Mouse (Mus musculus) spleen, postnatal 4 days (tissue): ENCODE results near the gene Itk.
A peak's percentile ranks its signal among the peaks of the same experiment; 100 is the strongest.

Experiments
- DNase-seq, 2 experiments: peaks; one replicate each; pipeline ENCODE4 v3.0.0; 2022; ENCODE audit warnings: low spot score in 2 of 2

Itk gene

DNA sequence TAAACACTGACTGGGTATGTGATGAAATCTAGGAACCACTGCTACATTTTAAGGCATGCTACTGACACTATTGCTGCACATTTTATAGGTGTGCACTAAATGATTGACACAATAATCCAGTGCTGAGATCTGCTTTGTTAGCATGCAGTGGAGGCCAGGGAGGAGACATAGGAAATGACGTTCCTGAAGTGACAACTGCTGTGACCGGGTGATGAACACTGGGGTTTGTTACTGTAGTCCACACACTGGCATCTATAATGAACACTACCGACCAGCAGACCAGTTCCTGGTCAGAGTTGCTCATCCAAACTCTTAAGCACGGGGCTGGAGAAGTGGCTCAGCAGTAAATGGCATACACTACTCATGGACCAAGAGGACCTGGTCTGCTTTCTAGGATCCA, 4.1 kb upstream of the Itk start:
- no peak for DNase-seq

DNA sequence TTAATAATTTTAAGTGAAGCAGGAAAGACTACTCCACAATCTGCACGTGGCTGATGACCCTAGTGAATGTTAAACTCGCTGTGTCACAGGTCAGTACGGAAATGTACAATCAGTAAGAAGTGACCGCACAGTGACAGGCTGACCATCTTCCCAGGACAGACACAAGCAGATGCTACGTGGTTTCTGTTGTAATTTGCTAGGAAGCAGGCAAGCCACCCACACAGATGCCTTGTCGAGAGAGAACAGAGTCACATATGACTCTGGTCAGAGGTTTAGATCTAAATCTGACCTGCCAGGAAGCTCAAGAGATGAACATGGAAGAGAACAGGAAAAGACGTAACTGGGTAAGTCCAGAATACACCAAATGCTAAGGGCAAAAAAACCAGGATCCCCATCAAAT, 3.6 kb upstream of the Itk start:
- no peak for DNase-seq

DNA sequence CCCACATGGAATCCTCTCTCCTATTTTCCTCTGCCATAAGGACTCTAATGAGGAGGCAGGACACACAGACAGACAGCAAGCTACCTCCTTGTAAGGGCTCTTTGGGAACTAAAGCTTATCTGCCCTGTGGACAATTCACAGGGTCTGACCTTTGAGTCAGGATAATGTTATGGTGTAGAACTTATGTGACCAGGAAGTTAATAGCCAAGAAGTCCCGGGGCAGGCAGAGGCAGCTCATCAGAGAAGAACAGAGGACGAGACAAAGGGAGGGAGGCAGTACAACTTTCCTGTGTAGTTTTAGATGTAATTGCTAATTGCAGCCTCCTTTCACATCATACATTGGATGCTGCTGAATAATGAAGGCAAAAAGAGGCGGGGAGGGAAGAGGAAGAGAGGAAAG, 1.3 kb upstream of the Itk start:
- no peak for DNase-seq

DNA sequence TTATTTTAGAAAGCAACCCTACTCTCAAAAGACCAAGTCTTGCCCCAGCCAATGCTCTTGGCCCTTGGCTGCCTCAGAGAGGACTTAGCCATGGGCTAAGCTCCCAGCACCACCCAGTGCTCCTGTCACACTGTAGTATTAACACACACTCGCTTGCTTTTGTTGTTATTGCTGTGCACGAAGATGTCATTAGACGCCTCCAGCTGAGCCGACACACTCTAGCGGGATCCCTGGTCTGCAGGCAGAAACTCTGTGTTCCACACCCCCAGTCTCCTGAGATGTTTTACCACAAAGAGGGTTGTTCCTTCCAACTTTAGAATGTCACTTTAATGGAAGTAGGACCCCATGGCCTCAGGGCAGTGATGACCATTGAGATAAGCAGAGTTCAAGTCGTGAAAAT, 877 bp downstream of the Itk start:
- no peak for DNase-seq

DNA sequence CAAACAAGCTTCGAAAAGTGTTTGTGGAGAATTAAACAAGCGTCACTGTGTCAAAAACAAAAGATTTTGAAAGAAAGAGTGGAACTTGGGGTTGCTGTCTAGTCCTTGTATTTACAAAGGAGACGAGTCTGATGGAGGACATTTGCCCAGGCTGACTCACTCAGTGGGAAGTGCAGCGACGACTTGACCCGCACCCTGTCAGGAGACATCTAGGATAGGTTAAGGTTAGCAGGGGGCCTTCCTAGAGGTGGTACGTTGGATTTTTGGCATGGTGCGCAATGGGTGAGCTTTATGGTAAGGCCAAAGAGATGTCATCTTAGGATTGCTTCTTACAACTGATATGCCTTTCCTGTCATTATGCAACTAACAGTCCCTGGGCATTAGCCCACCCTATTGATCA, 2.3 kb downstream of the Itk start:
- DNase-seq = no peak

DNA sequence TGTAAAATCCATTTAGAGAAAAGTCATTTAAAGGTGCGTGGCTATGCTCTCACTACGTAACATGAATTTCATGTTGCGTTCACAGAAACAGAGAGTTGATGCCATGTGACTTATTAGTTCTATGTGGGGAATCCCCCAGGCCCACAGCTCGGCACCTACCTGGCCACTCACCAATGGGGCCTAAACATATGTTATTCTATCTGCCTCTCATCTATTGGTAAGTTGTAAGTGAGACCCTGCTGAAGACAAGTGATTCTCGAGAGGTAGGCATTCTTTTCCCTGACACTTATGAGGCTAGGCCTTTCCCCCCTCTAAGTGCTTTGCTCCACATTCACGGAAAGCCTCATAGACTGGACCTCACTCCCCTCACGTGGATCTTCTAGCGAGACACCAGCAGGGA, 2.8 kb downstream of the Itk start:
- no peak for DNase-seq

DNA sequence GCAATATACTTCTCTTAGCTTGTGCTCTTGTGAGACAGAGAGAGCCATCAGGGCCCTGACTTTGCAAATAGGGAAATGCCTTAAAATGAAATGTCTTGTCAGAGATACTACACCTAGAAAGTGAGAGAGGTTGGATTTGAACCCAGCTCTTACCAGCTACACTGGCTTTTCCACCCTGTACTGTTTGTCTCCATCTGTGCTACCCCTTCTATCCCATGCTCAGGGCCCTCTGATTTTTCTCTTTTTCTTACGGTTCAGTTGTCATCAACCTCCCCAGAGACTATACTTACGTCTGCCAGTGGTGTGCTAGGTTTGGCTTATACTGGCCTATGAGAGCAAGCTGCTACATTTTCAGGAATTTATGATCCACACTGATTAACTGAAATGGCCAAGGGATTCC, 4.4 kb downstream of the Itk start:
- no peak for DNase-seq

DNA sequence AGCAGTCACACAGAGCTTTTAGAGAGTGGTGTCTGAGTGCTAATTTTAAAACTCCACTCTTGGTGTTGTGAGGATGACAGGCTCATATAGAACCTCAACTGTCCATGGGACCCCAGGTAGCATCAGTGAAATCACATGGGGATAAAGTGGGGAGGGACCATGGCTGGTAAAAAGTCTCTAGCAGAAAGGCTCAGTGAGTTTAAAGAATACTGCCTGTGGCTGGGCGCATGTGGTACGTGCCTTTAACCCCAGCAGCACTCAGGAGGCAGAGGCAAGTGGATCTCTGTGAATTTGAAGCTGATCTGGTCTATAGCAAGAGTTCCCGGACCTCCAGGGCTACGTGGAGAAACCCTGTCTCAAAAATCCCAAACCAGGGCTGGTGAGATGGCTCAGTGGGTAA, 6.8 kb downstream of the Itk start:
- no peak for DNase-seq

DNA sequence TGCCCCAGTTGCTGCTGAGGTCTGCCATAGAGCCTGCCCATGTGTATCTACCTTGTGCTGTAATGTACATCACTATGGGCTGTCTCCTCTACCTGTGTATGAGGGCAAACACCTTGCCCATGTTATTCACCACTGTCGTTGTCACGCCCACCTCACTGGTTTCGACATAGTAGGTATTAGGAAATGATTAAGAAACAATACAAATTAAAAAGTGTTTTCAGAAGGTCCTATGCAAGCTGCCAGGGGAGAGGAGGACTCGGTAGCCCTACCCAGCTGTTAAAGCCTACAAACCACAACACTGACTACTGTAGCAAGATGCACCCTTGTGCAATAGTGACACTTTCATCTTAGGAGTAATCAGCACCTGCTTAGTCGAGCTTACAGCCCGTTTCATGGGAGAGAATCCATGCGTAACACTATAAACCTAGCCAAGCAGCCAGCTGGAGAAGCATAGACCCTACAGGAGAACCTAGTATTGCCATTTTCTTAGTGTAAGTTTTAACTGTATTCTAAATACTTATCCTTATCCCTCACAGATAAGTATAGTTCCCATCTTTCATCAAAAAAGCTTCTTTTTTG, 9.1 kb downstream of the Itk start:
- no peak for DNase-seq

DNA sequence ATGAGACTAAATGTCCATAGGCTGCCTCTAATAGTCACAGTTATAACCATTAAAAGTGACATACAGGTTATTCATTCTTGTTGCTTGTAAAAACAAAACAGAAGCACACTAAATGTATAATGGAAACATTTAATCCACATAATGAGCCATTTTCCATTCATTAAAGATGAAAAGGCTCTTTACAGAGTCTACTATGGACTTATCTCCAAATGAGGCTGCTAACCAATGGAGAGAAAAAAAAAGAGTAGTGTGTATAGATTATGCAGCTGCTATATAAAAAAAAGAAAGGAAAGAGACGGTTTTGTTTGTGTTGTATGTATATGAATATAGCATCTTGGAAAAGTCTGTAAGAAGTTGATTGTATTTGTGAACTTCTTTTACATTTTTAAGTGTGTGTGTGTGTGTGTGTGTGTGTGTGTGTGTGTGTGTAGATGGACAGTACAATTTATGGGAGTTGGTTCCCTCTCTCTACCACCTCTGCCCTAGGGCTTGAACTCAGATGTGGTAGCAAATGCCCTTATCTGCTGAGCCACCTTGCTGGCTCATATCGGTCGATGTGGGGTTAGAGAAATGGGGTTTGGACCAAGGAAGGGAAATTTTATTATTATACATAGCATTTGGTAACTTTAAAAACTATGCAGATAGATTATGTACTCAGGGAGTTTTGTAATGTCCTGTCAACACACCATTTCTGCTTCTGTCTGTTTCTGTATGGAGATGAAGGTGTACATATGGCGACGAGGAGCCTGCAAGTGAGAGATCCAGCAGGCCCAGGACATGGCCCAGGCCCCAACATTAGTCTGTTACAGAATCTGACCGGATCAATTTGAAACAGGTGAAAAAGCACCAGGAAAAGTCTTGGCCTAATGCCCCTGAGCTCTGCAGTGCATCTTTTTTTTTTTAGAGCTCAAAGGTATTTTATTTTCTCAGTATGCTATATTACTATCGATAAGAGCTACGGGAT, 11.2 kb downstream of the Itk start:
- DNase-seq = peak in 1 of 2 experiments; percentile 31

DNA sequence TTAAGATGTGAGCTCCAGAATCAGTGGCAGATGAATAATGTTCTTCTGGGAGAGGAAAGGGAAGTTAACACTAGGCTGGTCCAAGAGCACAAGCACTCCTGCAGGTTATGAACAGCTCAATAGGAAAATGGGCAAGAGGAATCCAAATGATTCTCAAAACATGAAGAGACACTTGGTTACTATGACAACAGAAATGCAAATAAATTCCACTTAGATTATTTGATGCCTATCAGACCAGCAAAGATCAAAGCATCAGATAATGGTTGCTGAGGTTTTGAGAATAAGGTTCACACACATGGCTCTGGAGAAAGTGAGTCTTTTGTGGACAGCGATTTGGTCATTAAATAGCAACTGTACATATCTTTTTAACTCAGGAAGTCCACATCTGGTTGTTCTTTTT, 12.0 kb downstream of the Itk start:
- no peak for DNase-seq

DNA sequence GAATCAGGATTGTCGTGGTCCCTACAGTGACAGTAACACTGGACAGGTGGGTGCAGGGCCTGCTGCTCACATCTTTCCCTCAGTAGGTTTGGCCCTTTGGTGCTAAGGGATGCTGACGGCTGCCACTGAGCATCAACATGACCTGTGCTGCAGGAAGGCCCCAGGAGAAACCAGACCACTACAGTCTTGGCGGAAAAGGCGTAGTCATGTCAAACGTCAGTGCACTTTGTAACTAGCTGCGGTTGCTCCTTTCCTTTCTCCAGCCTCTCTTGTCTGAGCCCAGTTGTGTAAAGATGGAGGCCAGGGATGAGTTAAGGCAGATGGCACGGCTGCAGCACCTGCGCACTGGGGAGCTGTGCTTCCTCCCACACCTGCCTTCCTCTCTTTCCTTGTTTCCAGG, 14.3 kb downstream of the Itk start:
- DNase-seq = no peak

DNA sequence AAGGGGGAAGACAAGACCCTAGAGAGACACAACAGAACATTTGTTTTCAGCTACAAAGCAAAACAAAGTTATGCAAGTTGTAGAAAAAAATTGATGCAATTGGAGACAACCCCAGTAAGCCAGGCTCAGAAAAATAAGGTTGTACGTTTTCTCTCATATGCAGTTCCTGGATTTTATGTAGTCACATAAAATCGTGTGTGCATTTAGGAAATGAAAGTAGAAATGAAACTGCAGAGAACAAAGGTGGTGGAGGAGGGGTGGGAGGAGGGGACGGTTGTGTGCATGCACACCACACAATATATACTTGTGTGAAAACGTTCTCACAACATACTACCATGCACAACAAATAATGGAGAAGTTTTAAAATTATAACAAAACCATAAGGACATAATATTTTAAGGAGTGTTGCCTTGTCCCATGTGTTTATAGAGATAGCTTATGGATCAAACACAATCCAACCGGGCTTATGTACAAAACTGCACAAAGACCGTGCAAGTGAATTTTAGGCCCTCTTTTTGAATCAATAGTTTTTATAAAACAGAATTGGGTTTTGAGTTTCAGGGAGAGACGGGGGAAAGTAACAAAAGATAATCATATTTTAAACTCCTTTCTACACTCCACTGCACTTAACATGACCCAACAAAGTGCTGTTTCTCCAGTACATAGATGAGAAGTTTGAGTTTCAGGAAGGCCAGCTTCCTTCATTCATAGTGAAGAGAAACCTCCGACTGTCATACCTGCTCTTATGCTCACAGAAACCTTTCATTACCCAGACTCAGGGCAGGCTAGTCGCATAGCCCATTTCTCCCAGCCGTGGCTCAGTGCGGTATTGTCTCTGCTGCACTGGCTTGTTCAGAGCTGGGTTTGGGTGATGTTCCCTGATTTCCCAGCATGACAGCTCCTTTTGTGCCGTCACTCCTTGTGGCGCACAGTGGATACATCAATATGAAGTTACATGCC, 16.0 kb downstream of the Itk start:
- DNase-seq = peak in 1 of 2 experiments; percentile 53

DNA sequence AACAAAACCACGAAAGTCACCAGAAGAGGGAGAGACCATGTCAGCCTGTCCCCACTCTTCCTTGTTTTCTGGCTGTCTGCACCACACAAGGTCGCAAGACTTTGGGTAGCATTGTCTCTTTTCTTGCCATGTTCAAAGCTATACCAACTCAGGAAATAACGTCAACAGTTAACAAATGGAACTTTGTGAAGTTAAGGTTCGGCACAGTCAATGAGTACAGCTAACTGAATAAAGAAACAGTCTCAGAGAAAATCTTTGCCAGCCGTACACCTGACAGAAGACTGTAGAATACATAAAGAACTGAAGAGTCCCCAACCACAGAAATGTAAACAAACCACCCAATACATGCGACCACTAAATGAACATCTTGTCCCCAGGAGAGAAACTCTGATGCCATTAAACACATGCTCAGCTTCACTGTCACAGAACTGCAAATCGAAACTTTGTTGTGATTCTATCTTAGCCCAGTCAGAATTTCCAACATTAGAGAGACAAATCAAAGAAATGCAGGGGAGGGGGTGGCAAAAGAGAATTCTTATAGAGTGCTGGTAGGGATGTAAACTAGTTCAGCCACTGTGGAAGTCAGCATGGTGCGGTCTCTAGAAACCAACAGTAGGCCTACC, 16.9 kb downstream of the Itk start:
- DNase-seq = no peak

DNA sequence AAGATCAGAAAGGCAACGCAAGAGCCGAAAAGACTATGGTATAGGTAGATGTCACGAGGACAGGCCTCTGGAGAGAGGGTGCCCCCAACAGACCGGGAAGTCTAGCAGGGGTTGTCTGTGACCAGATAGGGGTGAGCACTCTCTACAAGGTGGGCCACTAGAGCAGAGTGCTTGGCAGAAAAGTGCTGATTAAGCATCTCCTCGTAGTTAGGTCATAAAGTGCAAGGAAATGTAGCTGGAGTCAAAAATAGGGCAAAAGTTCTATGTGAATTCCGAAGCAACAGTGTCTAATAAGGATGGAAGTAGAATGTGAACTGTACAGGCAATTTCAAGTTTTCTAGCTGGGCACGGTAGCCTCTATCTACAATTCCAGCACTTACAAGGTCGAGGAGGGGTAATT, 18.1 kb downstream of the Itk start:
- DNase-seq = peak in 1 of 2 experiments; percentile 54

DNA sequence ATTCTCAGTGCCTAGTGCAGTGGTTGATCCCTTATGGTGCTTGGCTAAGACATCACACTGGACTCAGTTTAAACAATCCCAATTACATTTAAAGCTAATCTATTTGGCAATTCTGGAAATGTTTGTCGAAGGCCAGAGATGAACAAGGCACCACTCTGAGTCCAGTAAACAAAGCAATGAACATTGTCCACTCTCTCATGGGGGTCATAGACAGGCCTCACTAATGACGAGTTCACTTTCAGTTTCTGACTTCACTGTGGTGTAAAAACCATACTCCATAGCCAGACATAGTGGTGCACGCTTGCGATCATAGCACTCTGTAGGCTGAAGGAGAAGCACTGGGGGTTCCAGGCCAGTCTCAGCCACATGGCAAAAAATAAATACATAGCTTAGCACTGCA, 18.9 kb downstream of the Itk start:
- DNase-seq = no peak

DNA sequence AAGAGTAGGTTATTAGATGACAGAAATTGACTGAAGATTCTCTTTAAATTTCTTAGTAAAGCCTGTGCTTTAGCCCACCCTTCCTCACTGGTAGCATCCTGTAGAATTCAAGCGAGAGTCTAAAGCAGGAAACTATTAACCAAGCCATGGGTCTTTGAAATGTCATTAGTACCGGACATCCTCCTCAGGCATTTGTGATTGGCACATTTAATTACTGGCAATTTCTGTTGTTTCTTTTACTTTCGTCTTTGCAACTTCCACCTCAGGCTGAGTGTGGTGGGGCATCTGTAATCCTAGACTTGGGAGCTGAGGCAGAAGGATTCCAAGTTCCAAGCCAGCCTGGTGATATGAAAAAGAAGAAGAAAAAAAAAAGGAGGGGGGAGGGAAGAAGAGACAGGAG, 23.0 kb downstream of the Itk start:
- DNase-seq = no peak

DNA sequence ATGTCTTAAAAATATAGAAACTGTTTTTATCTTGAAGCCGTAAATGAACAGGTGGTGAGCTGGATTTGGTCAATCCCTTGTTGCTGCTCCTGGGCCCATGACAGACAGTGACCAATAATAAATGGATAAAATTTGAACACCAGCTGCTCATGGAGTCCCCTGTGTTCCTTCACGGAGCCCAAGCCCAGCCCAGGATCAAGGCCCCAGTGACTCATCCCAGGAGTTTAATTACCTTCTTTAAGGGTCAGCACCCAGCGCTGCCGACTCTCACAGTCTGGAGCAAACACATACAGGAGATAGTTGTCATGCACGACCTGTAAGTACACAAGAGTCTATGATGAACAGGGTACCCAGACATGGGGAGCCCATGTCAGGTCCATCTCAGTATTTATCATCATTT, 23.6 kb downstream of the Itk start:
- peak in 1 of 2 experiments; percentile 51 for DNase-seq

DNA sequence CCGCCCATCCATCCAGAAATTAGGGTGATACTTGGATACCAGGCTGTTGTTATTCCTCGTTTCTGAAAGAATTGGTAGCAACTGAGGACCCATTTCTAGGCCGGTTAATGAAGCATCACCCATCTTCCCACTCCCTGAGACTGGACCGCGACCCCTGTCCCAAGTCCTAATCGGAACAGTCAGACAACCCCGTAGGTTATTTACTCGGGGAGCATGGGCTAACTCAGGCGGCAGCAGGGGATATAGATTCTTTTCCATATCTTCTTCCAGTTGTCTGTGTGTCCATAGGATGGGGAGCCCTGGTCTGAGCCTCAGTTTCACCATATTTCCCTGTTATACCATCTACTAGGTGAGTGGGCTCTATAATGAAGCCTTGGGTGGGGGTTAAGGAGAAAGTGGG, 25.5 kb downstream of the Itk start:
- DNase-seq = peak in 1 of 2 experiments; percentile 51

DNA sequence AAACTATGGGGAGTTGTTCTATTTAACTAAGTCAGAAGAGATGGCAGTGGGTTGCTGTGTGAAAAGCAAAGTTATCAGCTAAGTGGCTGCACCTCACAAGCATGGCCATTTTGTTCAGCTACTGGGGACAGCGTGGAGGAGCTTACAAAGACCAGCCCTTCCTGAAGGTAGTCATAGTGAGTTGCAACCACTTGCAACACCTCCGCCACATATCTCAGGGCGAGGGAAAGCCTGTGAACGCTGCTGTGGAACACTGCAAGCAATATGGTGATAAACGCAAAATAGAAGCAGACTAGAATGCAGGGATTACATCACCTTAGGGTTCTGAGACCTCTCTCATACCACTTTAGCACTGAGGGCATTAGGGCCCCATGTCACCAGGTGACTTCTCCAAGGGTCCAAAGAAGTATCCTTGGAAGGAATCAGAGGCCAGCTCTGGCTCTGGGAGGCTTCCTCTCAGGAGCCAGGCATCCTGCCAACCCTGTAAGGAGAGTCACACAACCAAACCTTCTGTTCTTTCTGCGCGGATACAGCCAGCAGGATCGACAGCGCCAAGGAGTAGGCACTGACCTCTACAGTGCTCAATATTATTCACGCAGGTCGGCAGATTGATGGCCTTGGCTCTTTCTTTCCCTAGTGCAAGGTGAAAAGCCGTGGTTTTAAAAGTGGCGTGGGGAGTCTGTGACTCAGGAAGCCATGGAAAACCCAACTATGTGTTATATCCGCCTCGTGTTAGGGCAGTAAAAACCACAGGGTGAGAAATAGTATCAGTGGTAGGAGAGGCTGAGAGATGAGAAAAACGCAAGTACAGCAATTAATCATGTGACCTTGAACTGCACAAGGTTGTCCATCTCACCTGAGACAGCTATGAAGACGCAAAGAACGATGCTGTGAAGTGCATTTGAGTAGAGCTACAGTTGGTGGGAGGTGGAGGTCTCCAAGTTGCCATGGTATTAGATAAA, 27.0 kb downstream of the Itk start:
- peak in 1 of 2 experiments; percentile 54 for DNase-seq
